Mouse (Mus musculus): ENCODE data around the gene Mecom. TPM values are rescaled to one million over a fixed set of nuclear protein-coding genes. Genes with fewer than 3 reads are reported as not detected.

Mecom gene
- polyA plus RNA-seq, 1 experiment from 2014 or later, result 22.4 TPM

GRCm38 (mm10) chr3:30014279-30014678, 533.5 kb downstream of the Mecom start:
- no peaks in the 10 kb centered on the region for H3K9me3 ChIP-seq (ENCODE audit: low read length)
- H3K27ac ChIP-seq (ENCODE audit: low read length), result no peak overlapping the region
- TF ChIP-seq CTCF (IDR thresholded peaks at IDR 0.05), result no peak
- no peak for TF ChIP-seq EP300 (IDR thresholded peaks at IDR 0.05)
- DNase-seq (ENCODE audit: low spot score), result peak; percentile 49
- WGBS, result 56% methylated on average over 1 of the region's 1 CpGs
- H3K4me1 ChIP-seq (ENCODE audit: insufficient read depth, low read depth, low read length), result no peaks in the 10 kb centered on the region
- H3K27me3 ChIP-seq (replicated peaks; ENCODE audit: insufficient read depth, low read length), result no peaks in the 10 kb centered on the region
- H3K4me3 ChIP-seq (ENCODE audit: low read depth, low read length), result no peak overlapping the region
- ATAC-seq, result no peak
- H3K36me3 ChIP-seq (ENCODE audit: insufficient read depth, low read length), result no peaks in the 10 kb centered on the region
- no peak overlapping the region for H3K4me2 ChIP-seq (replicated peaks; ENCODE audit: low read depth, low read length)
- no peak overlapping the region for H3K9ac ChIP-seq (replicated peaks; ENCODE audit: low read depth)

DNA sequence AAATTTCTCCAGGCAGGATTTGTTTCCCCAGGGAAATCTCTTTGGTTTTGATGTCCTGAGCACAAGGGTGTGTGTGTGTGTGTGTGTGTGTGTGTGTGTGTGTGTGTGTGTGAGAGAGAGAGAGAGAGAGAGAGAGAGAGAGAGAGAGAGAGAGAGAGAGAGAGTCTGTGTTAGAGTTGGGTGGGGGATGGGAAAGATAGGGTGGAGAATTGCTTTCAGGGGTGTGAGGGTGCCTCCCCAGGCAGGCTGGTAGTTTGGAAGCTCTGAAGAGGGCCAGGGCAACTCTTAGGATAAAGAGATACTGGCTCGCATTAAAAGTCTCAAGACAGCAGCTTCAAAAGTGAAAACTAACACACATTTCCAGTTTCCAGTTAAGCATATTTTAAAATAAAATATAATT, 534.4 kb downstream of the Mecom start:
- peak; percentile 47 for DNase-seq (ENCODE audit: low spot score)

DNA sequence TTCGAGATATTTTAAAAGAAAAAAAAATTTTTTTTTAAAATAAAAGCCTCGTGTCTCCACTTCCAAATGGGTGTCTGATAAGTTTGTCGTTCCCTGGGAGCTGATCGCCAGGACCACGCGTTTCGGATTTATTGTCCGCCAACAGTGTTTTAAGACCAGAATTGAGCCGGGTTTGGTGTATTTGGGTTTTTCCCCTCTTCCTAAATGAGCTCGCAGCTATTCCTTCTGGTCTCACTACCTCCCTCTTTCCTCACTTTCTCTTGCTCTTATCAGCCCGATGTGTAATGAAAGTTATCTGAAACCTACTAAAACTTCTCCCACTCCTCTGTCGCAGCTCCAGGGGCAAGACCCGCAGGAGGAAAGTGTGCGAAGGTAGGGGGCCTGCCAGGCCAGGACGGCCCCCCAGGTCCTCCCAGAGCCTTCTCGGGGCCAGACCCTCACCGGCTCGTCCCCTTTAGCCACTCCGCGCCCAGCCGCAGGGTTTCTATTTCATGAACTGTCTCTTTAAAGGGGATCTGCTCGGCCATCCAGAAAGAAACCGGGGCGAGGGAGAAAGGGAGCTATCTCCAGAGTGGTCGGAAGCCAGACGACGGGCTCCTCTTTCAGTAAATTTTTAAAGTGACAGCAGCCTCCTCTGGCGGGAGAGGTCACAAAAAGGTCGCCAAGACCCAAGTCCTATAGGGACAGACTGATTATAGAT, 535.0 kb downstream of the Mecom start:
- no peak for TF ChIP-seq EP300 (IDR thresholded peaks at IDR 0.05)
- no peak for TF ChIP-seq CTCF (IDR thresholded peaks at IDR 0.05)
- H3K4me3 ChIP-seq (ENCODE audit: low read depth, low read length), result peak overlapping the region; percentile 61
- H3K9ac ChIP-seq (replicated peaks; ENCODE audit: low read depth), result peak overlapping the region; percentile 80
- no peaks in the 10 kb centered on the region for H3K27me3 ChIP-seq (replicated peaks; ENCODE audit: insufficient read depth, low read length)
- no peaks in the 10 kb centered on the region for H3K9me3 ChIP-seq (ENCODE audit: low read length)
- H3K4me2 ChIP-seq (replicated peaks; ENCODE audit: low read depth, low read length), result peak overlapping the region; percentile 60
- H3K27ac ChIP-seq (ENCODE audit: low read length), result peak overlapping the region; percentile 91
- DNase-seq (ENCODE audit: low spot score) (peak; percentile 72), ATAC-seq (peak; percentile 66)
- under 1% methylated on average over 29 of the region's 29 CpGs for WGBS
- H3K4me1 ChIP-seq (ENCODE audit: insufficient read depth, low read depth, low read length), result no peaks in the 10 kb centered on the region
- H3K36me3 ChIP-seq (ENCODE audit: insufficient read depth, low read length), result no peaks in the 10 kb centered on the region

More for the DNA sequence above, 534.4 kb downstream of the Mecom start:
- peak overlapping the region; percentile 60 for H3K4me2 ChIP-seq (replicated peaks; ENCODE audit: low read depth, low read length)
- H3K36me3 ChIP-seq (ENCODE audit: insufficient read depth, low read length), result no peaks in the 10 kb centered on the region
- ATAC-seq, result no peak
- no peaks in the 10 kb centered on the region for H3K9me3 ChIP-seq (ENCODE audit: low read length)
- peak overlapping the region; percentile 80 for H3K9ac ChIP-seq (replicated peaks; ENCODE audit: low read depth)
- H3K27me3 ChIP-seq (replicated peaks; ENCODE audit: insufficient read depth, low read length), result no peaks in the 10 kb centered on the region
- TF ChIP-seq CTCF (IDR thresholded peaks at IDR 0.05), result no peak
- no peak for TF ChIP-seq EP300 (IDR thresholded peaks at IDR 0.05)
- H3K27ac ChIP-seq (ENCODE audit: low read length), result peak overlapping the region; percentile 91
- WGBS, result 61% methylated on average over 1 of the region's 1 CpGs
- peak overlapping the region; percentile 61 for H3K4me3 ChIP-seq (ENCODE audit: low read depth, low read length)
- no peaks in the 10 kb centered on the region for H3K4me1 ChIP-seq (ENCODE audit: insufficient read depth, low read depth, low read length)

- TF ChIP-seq EP300 (IDR thresholded peaks at IDR 0.05) (0 out of 2 replicates have a peak, but pooled peaks have one; percentile 20), CTCF (IDR thresholded peaks at IDR 0.05) (no peak)
- Histone ChIP-seq H3K27me3 (replicated peaks; ENCODE audit: insufficient read depth, low read length) (no peaks in the 10 kb centered on the region), H3K4me3 (ENCODE audit: low read depth, low read length) (peak overlapping the region; percentile 61), H3K36me3 (ENCODE audit: insufficient read depth, low read length) (no peaks in the 10 kb centered on the region), H3K9me3 (ENCODE audit: low read length) (no peaks in the 10 kb centered on the region), H3K27ac (ENCODE audit: low read length) (peak overlapping the region; percentile 91), H3K4me1 (ENCODE audit: insufficient read depth, low read depth, low read length) (no peaks in the 10 kb centered on the region), H3K9ac (replicated peaks; ENCODE audit: low read depth) (peak overlapping the region; percentile 80), H3K4me2 (replicated peaks; ENCODE audit: low read depth, low read length) (peak overlapping the region; percentile 60)
- DNase-seq (ENCODE audit: low spot score), result peak; percentile 65
- under 1% methylated on average over 27 of the region's 27 CpGs for WGBS
- peak; percentile 60 for ATAC-seq
Measured at GRCm38 (mm10) chr3:30012150-30012549, 535.7 kb downstream of the Mecom start.

DNA sequence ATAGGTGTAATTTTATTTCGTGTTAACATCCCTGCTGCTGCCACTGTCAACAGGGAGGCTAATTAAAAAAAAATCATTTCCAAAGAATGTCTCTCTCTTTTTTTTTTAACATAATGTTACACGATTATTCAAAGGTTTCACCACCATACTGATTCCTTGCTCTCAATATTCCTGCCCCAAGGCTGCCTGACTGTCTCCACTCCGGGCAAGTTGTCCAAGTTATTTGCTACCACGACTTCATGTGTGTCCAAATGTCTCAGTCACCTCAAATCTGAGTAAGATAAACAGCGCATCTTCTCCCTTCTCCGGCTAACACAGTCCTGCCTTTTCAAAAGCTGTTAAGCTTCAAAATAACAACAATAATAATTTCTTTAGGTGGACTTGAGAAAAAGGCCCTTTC, 536.1 kb downstream of the Mecom start:
- Histone ChIP-seq H3K4me3 (ENCODE audit: low read depth, low read length) (peak overlapping the region; percentile 61), H3K4me2 (replicated peaks; ENCODE audit: low read depth, low read length) (peak overlapping the region; percentile 60), H3K27me3 (replicated peaks; ENCODE audit: insufficient read depth, low read length) (no peaks in the 10 kb centered on the region), H3K27ac (ENCODE audit: low read length) (peak overlapping the region; percentile 91), H3K9ac (replicated peaks; ENCODE audit: low read depth) (peak overlapping the region; percentile 80), H3K9me3 (ENCODE audit: low read length) (no peaks in the 10 kb centered on the region), H3K4me1 (ENCODE audit: insufficient read depth, low read depth, low read length) (no peaks in the 10 kb centered on the region), H3K36me3 (ENCODE audit: insufficient read depth, low read length) (no peaks in the 10 kb centered on the region)
- ATAC-seq, result no peak
- WGBS, result 7% methylated on average over 6 of the region's 6 CpGs
- peak; percentile 23 for DNase-seq (ENCODE audit: low spot score)
- TF ChIP-seq CTCF (IDR thresholded peaks at IDR 0.05) (no peak), EP300 (IDR thresholded peaks at IDR 0.05) (no peak)

- Histone ChIP-seq H3K27ac (ENCODE audit: low read length) (peak overlapping the region; percentile 91), H3K4me1 (ENCODE audit: insufficient read depth, low read depth, low read length) (no peaks in the 10 kb centered on the region), H3K9me3 (ENCODE audit: low read length) (no peaks in the 10 kb centered on the region), H3K9ac (replicated peaks; ENCODE audit: low read depth) (no peak overlapping the region), H3K4me3 (ENCODE audit: low read depth, low read length) (peak overlapping the region; percentile 61), H3K27me3 (replicated peaks; ENCODE audit: insufficient read depth, low read length) (no peaks in the 10 kb centered on the region), H3K36me3 (ENCODE audit: insufficient read depth, low read length) (no peaks in the 10 kb centered on the region), H3K4me2 (replicated peaks; ENCODE audit: low read depth, low read length) (peak overlapping the region; percentile 60)
- DNase-seq (ENCODE audit: low spot score), result peak; percentile 55
- TF ChIP-seq CTCF (IDR thresholded peaks at IDR 0.05), result no peak
- TF ChIP-seq EP300 (IDR thresholded peaks at IDR 0.05), result no peak
- ATAC-seq, result no peak
- WGBS, result 24% methylated on average over 6 of the region's 6 CpGs
Measured at GRCm38 (mm10) chr3:30010889-30011288, 536.9 kb downstream of the Mecom start.
